Mouse (Mus musculus) intestine, embryonic 16.5 days (tissue): ENCODE measurements around the gene E030018B13Rik. TPM values are rescaled to one million over a fixed set of nuclear protein-coding genes. Genes with fewer than 3 reads are reported as not detected.

Experiments used
- ATAC-seq: fragments of 200-750 bp; cut with Nextera tagmentation; 2 replicates; pipeline ENCODE4 v1.8.0; 2017; ENCODE audit warnings: moderate TSS enrichment, moderate library complexity
- H3K27ac ChIP-seq: fragments of 300-500 bp; sonication (generic); 2 replicates; pipeline ENCODE4 v1.5.1; 2014; ENCODE audit warnings: mild to moderate bottlenecking, low read length
- H3K27me3 ChIP-seq: fragments of 300-500 bp; sonication (generic); replicated peaks from 2 replicates; pipeline ENCODE4 v1.6.1; 2014; ENCODE audit warnings: low read length, control low read depth, mixed read lengths; ENCODE audit not compliant: control insufficient read depth, insufficient read depth
- H3K36me3 ChIP-seq: fragments of 300-500 bp; sonication (generic); 2 replicates; pipeline ENCODE4 v1.6.1; 2014; ENCODE audit warnings: low read length, control low read depth; ENCODE audit not compliant: control insufficient read depth, insufficient read depth
- H3K4me1 ChIP-seq: fragments of 300-500 bp; sonication (generic); 2 replicates; pipeline ENCODE4 v1.6.1; 2014; ENCODE audit warnings: low read length, control low read depth, mixed read lengths; ENCODE audit not compliant: control insufficient read depth, insufficient read depth
- H3K4me2 ChIP-seq: fragments of 300-500 bp; sonication (generic); 2 replicates; pipeline ENCODE4 v1.6.1; 2014; ENCODE audit warnings: low read depth, low read length, control low read depth
- H3K4me3 ChIP-seq: fragments of 300-500 bp; sonication (generic); 2 replicates; pipeline ENCODE4 v1.5.1; 2014; ENCODE audit warnings: mild to moderate bottlenecking, low read length
- H3K9ac ChIP-seq: fragments of 300-500 bp; sonication (generic); 2 replicates; pipeline ENCODE4 v1.6.1; 2014; ENCODE audit warnings: low read depth, low read length
- H3K9me3 ChIP-seq: fragments of 300-500 bp; sonication (generic); 2 replicates; pipeline ENCODE4 v1.6.1; 2016; ENCODE audit warnings: low read length, control low read depth; ENCODE audit not compliant: control insufficient read depth
- WGBS: fragments of 180-500 bp; shearing (Covaris S2); extraction: QIAGEN DNeasy Blood & Tissue Kit; methylation state at CpG from one replicate; pipeline ENCODE4 v1.1.7; 2014; 5-methylcytosine and 5-hydroxymethylcytosine counted together
- polyA plus RNA-seq: library from polyadenylated mRNA; unstranded; fragments of >200 nt; fragmentation: Nextera tagmentation; extraction: Ambion mirVana; gene quantifications from 2 replicates; pipeline ENCODE4 v1.2.1, GENCODE M21; 2015

Gene E030018B13Rik
- polyA plus RNA-seq, 1 experiment from 2014 or later, result not detected

DNA sequence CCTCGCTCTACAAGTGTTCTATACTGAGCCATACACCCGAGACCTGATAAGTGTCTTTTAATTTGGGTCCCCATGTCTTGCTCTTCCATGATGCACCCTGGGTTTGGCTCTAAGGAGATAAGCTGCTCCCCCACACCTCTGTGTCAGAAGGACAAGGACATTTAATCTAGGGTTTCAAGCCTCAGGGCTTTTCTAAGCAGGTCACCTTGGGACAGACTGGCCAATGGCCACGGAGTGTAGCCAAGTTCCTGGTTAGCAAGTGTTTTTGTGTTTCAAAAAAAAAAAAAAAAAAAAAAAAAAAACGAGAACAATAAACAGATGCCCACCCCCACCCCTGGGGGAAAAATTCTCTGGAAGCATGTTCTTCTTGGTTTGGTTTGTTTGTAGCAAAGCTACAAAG is 12.4 kb downstream of the E030018B13Rik start:
- no peaks in the 10 kb centered on the region for H3K36me3 ChIP-seq
- H3K4me2 ChIP-seq, result no peak overlapping the region
- no peak for ATAC-seq
- H3K4me1 ChIP-seq, result peaks cover 27% of the 10 kb centered on the region
- 86% methylated on average over 4 of the region's 4 CpGs for WGBS
- H3K27ac ChIP-seq, result no peak overlapping the region
- H3K27me3 ChIP-seq, result no peaks in the 10 kb centered on the region
- H3K9ac ChIP-seq, result no peak overlapping the region
- no peak overlapping the region for H3K4me3 ChIP-seq
- no peaks in the 10 kb centered on the region for H3K9me3 ChIP-seq

DNA sequence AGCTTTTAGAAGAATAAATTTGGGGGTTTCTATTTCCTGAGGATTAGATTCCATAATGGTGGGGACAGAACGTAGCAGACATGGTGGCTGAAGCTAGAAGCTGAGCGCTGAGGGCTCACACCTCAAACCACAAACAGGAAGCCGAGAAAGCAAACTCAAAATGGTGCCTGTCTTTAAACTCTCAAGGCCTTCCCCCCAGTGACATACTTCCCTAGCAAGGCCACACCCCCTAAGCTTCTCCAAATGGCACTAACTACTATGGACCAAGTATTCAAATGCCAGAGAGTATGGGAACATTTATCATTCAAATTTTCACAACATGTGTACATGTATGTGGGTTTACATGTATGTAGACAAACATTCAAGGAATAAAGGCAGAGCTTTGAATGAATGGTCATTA is 13.5 kb downstream of the E030018B13Rik start:
- Histone ChIP-seq H3K27me3 (no peaks in the 10 kb centered on the region), H3K9ac (no peak overlapping the region), H3K36me3 (no peaks in the 10 kb centered on the region), H3K4me3 (no peak overlapping the region), H3K9me3 (no peaks in the 10 kb centered on the region), H3K27ac (no peak overlapping the region), H3K4me2 (no peak overlapping the region), H3K4me1 (peaks cover 17% of the 10 kb centered on the region)
- WGBS, result 85% methylated on average over 3 of the region's 3 CpGs
- no peak for ATAC-seq

GRCm38 (mm10) chr7:63930766-63931165 is 14.1 kb downstream of the E030018B13Rik start:
- Histone ChIP-seq H3K27me3 (no peaks in the 10 kb centered on the region), H3K9me3 (no peaks in the 10 kb centered on the region), H3K27ac (no peak overlapping the region), H3K4me1 (peaks cover 18% of the 10 kb centered on the region), H3K36me3 (no peaks in the 10 kb centered on the region), H3K4me3 (no peak overlapping the region), H3K9ac (no peak overlapping the region), H3K4me2 (no peak overlapping the region)
- ATAC-seq, result no peak
- WGBS, result 78% methylated on average over 5 of the region's 5 CpGs

GRCm38 (mm10) chr7:63932461-63932860 is 15.8 kb downstream of the E030018B13Rik start:
- ATAC-seq, result no peak
- no peaks in the 10 kb centered on the region for H3K9me3 ChIP-seq
- no peak overlapping the region for H3K27ac ChIP-seq
- H3K9ac ChIP-seq, result no peak overlapping the region
- no peaks in the 10 kb centered on the region for H3K36me3 ChIP-seq
- H3K27me3 ChIP-seq, result no peaks in the 10 kb centered on the region
- H3K4me2 ChIP-seq, result no peak overlapping the region
- H3K4me3 ChIP-seq, result no peak overlapping the region
- peaks cover 11% of the 10 kb centered on the region; the same call in 1 of the 2 replicates for H3K4me1 ChIP-seq
- 81% methylated on average over 3 of the region's 3 CpGs for WGBS

GRCm38 (mm10) chr7:63933905-63934304 is 17.2 kb downstream of the E030018B13Rik start:
- no peak overlapping the region for H3K4me3 ChIP-seq
- H3K4me1 ChIP-seq, result peaks cover 11% of the 10 kb centered on the region; the same call in 1 of the 2 replicates
- no peaks in the 10 kb centered on the region for H3K9me3 ChIP-seq
- WGBS, result 85% methylated on average over 6 of the region's 6 CpGs
- H3K27me3 ChIP-seq, result no peaks in the 10 kb centered on the region
- H3K9ac ChIP-seq, result no peak overlapping the region
- H3K36me3 ChIP-seq, result no peaks in the 10 kb centered on the region
- no peak overlapping the region for H3K4me2 ChIP-seq
- no peak overlapping the region for H3K27ac ChIP-seq
- no peak for ATAC-seq

GRCm38 (mm10) chr7:63934530-63934929 is 17.9 kb downstream of the E030018B13Rik start:
- no peak for ATAC-seq
- no peak overlapping the region for H3K4me2 ChIP-seq
- no peaks in the 10 kb centered on the region for H3K36me3 ChIP-seq
- WGBS, result 54% methylated on average over 1 of the region's 1 CpGs
- H3K9me3 ChIP-seq, result no peaks in the 10 kb centered on the region
- H3K27me3 ChIP-seq, result no peaks in the 10 kb centered on the region
- peaks cover 11% of the 10 kb centered on the region; the same call in 1 of the 2 replicates for H3K4me1 ChIP-seq
- H3K9ac ChIP-seq, result no peak overlapping the region
- H3K4me3 ChIP-seq, result no peak overlapping the region
- no peak overlapping the region for H3K27ac ChIP-seq

DNA sequence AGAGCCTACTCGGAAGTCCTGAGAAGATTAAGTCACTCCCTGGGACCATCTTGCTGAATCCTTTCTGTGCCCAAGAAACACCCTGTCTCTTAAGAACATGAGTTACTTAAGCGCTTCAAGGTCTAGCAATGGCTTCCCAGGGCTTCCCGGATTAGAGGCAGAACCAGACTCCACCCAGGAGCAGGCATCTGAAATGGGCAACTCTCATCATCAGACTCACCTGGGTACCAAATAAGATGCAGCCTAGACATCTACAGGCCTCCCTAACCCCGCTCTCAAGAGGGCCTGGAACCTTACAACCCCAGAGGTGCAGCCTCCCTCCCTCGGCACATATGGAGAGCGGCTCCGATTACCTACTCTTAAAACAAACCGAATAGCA is 19.1 kb downstream of the E030018B13Rik start:
- no peaks in the 10 kb centered on the region for H3K9me3 ChIP-seq
- 0 out of 2 replicates have a peak overlapping the region, but pooled peaks have one; percentile 9 for H3K27ac ChIP-seq
- no peaks in the 10 kb centered on the region for H3K27me3 ChIP-seq
- H3K36me3 ChIP-seq, result no peaks in the 10 kb centered on the region
- H3K4me3 ChIP-seq, result peak overlapping the region; percentile 80
- H3K4me2 ChIP-seq, result peak overlapping the region; percentile 95
- H3K4me1 ChIP-seq, result peaks cover 14% of the 10 kb centered on the region; the same call in 1 of the 2 replicates
- H3K9ac ChIP-seq, result peak overlapping the region; percentile 92
- WGBS, result 24% methylated on average over 8 of the region's 8 CpGs
- ATAC-seq, result no peak

DNA sequence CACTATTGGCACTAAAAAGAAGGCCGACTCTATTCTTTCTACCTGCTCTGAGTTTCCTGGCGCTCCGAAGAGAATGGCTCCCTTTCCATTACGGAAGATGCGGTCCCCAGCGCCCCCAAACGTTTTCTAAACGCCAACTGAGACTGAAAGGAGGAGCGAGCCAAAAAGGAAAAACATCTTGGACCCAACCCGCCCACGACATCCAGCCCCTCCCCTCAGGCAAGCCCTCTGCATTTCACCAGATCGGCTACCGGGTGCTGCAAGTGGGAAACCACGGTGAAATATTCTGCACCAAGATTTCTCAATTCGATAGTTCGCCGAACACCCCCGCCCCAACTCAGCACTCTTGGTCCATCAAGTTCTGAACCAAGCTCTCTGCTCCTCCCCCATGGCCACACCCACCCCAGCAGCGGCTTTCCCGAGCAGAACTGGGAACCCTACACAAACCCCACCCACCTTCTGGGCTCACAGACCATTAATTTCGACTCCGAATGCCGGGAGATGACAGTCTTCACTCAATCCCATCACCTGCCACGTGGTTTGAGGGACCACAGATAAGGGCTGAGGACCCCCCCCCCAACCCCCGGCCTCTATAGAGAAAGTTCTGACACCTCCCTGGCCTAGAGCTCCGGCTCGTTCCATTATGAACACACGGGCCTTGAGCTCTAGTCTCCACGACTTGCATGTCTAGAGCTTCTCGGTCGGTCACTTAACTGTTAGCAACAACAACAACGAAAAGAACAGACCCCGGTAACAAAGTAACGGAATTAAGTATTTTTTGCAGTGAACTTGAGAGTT is 19.7 kb downstream of the E030018B13Rik start:
- Histone ChIP-seq H3K4me3 (peak overlapping the region; percentile 80), H3K9me3 (no peaks in the 10 kb centered on the region), H3K9ac (peak overlapping the region; percentile 92), H3K4me2 (peak overlapping the region; percentile 95), H3K36me3 (no peaks in the 10 kb centered on the region), H3K27me3 (no peaks in the 10 kb centered on the region), H3K27ac (peak overlapping the region; percentile 98), H3K4me1 (peaks cover 14% of the 10 kb centered on the region; the same call in 1 of the 2 replicates)
- under 1% methylated on average over 34 of the region's 34 CpGs for WGBS
- no peak for ATAC-seq

GRCm38 (mm10) chr7:63936986-63937235 is 20.3 kb downstream of the E030018B13Rik start:
- H3K9ac ChIP-seq, result peak overlapping the region; percentile 92
- no peaks in the 10 kb centered on the region for H3K9me3 ChIP-seq
- H3K4me2 ChIP-seq, result peak overlapping the region; percentile 95
- WGBS, result under 1% methylated on average over 11 of the region's 11 CpGs
- no peaks in the 10 kb centered on the region for H3K36me3 ChIP-seq
- H3K27ac ChIP-seq, result peak overlapping the region; percentile 98
- H3K4me3 ChIP-seq, result peak overlapping the region; percentile 80
- H3K27me3 ChIP-seq, result no peaks in the 10 kb centered on the region
- H3K4me1 ChIP-seq, result peaks cover 14% of the 10 kb centered on the region; the same call in 1 of the 2 replicates
- ATAC-seq, result no peak
